Mouse (Mus musculus) lung, embryonic 16.5 days (tissue): ENCODE data around the gene Wdr11. TPM values are rescaled to one million over a fixed set of nuclear protein-coding genes. Genes with fewer than 3 reads are reported as not detected.

Experiments
- ATAC-seq: fragments of 200-750 bp; cut with Nextera tagmentation; 2 replicates; pipeline ENCODE4 v1.8.0; 2017; ENCODE audit warnings: low read depth, mild to moderate bottlenecking, moderate library complexity
- H3K27ac ChIP-seq: fragments of 300-500 bp; sonication (generic); 2 replicates; pipeline ENCODE4 v1.5.1; 2014; ENCODE audit warnings: mild to moderate bottlenecking, control low read depth, low read length
- H3K27me3 ChIP-seq: fragments of 300-500 bp; sonication (generic); 2 replicates; pipeline ENCODE4 v1.6.1; 2014; ENCODE audit warnings: low read depth, low read length, mixed read lengths; ENCODE audit not compliant: control insufficient read depth, insufficient read depth
- H3K36me3 ChIP-seq: fragments of 300-500 bp; sonication (generic); 2 replicates; pipeline ENCODE4 v1.6.1; 2014; ENCODE audit warnings: low read length; ENCODE audit not compliant: control insufficient read depth, insufficient read depth
- H3K4me1 ChIP-seq: fragments of 300-500 bp; sonication (generic); replicated peaks from 2 replicates; pipeline ENCODE4 v1.6.1; 2014; ENCODE audit warnings: low read length, mixed read lengths; ENCODE audit not compliant: control insufficient read depth, insufficient read depth
- H3K4me2 ChIP-seq: fragments of 300-500 bp; sonication (generic); 2 replicates; pipeline ENCODE4 v1.6.1; 2014; ENCODE audit warnings: low read depth, low read length, control low read depth
- H3K4me3 ChIP-seq: fragments of 300-500 bp; sonication (generic); 2 replicates; pipeline ENCODE4 v1.5.1; 2014; ENCODE audit warnings: mild to moderate bottlenecking, low read length, control low read depth
- H3K9ac ChIP-seq: fragments of 300-500 bp; sonication (generic); 2 replicates; pipeline ENCODE4 v1.6.1; 2014; ENCODE audit warnings: low read length, control low read depth
- H3K9me3 ChIP-seq: fragments of 300-500 bp; sonication (generic); 2 replicates; pipeline ENCODE4 v1.6.1; 2016; ENCODE audit warnings: low read length; ENCODE audit not compliant: control insufficient read depth
- WGBS: fragments of 180-500 bp; shearing (Covaris S2); extraction: QIAGEN DNeasy Blood & Tissue Kit; methylation state at CpG from one replicate; pipeline ENCODE4 v1.1.7; 2014; 5-methylcytosine and 5-hydroxymethylcytosine counted together
- polyA plus RNA-seq: library from polyadenylated mRNA; unstranded; fragments of >200 nt; fragmentation: Nextera tagmentation; extraction: Ambion mirVana; gene quantifications from 2 replicates; pipeline ENCODE4 v1.2.1, GENCODE M21; 2015

The Wdr11 gene
- polyA plus RNA-seq, 1 experiment from 2014 or later = 38.4 TPM

- Histone ChIP-seq H3K9ac (no peak overlapping the region), H3K4me2 (no peak overlapping the region), H3K27ac (no peak overlapping the region), H3K9me3 (no peaks in the 10 kb centered on the region), H3K4me3 (no peak overlapping the region), H3K27me3 (no peaks in the 10 kb centered on the region), H3K4me1 (peaks cover 15% of the 10 kb centered on the region), H3K36me3 (no peaks in the 10 kb centered on the region)
- ATAC-seq = peak; percentile 60
- 2% methylated on average over 6 of the region's 6 CpGs for WGBS
Measured at GRCm38 (mm10) chr7:129648938-129649337, 57.3 kb downstream of the Wdr11 start.

- Histone ChIP-seq H3K4me2 (no peak overlapping the region), H3K27me3 (no peaks in the 10 kb centered on the region), H3K4me1 (peaks cover 30% of the 10 kb centered on the region), H3K4me3 (no peak overlapping the region), H3K27ac (no peak overlapping the region), H3K9ac (no peak overlapping the region), H3K9me3 (no peaks in the 10 kb centered on the region), H3K36me3 (no peaks in the 10 kb centered on the region)
- peak; percentile 53; the same call in 1 of the 2 replicates for ATAC-seq
- WGBS = 45% methylated on average over 5 of the region's 5 CpGs
Measured at GRCm38 (mm10) chr7:129650717-129651116, 59.1 kb downstream of the Wdr11 start.

DNA sequence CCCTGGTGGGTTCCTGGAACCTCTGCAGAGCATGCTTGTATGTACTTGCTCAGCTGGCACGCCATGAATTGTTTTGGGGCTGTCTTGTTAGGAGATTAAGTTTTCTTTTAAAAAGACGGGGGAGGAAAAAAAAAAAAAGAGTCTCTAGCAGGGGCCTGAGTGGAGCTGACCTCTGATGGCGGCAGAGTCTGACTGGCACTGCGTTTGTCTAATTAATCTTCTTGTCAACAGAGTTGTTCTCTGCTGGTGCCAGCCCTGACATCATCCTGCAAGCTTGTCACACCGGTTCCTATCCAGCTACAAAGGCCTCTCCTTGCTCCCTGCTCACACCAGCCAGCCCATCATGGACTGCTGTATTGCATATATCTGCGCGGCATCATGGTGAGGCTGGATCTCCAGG, 60.1 kb downstream of the Wdr11 start:
- no peaks in the 10 kb centered on the region for H3K36me3 ChIP-seq
- peaks cover 33% of the 10 kb centered on the region for H3K4me1 ChIP-seq
- WGBS = 30% methylated on average over 7 of the region's 7 CpGs
- peak overlapping the region; percentile 42 for H3K27ac ChIP-seq
- no peaks in the 10 kb centered on the region for H3K27me3 ChIP-seq
- H3K4me3 ChIP-seq = no peak overlapping the region
- no peak for ATAC-seq
- no peak overlapping the region for H3K4me2 ChIP-seq
- H3K9ac ChIP-seq = peak overlapping the region; percentile 16; the same call in 1 of the 2 replicates
- H3K9me3 ChIP-seq = no peaks in the 10 kb centered on the region

GRCm38 (mm10) chr7:129652901-129653460, 61.3 kb downstream of the Wdr11 start:
- Histone ChIP-seq H3K9ac (no peak overlapping the region), H3K36me3 (no peaks in the 10 kb centered on the region), H3K4me1 (peaks cover 33% of the 10 kb centered on the region), H3K4me2 (no peak overlapping the region), H3K4me3 (no peak overlapping the region), H3K27ac (no peak overlapping the region), H3K9me3 (no peaks in the 10 kb centered on the region), H3K27me3 (no peaks in the 10 kb centered on the region)
- ATAC-seq = no peak
- 36% methylated on average over 8 of the region's 9 CpGs for WGBS

- Histone ChIP-seq H3K9ac (no peak overlapping the region), H3K9me3 (no peaks in the 10 kb centered on the region), H3K36me3 (no peaks in the 10 kb centered on the region), H3K4me2 (no peak overlapping the region), H3K4me3 (no peak overlapping the region), H3K27me3 (no peaks in the 10 kb centered on the region), H3K27ac (no peak overlapping the region), H3K4me1 (peaks cover 31% of the 10 kb centered on the region)
- 9% methylated on average over 11 of the region's 11 CpGs for WGBS
- ATAC-seq = peak; percentile 46
Measured at GRCm38 (mm10) chr7:129653791-129654271, 62.2 kb downstream of the Wdr11 start.

- no peak overlapping the region for H3K9ac ChIP-seq
- H3K36me3 ChIP-seq = no peaks in the 10 kb centered on the region
- H3K27me3 ChIP-seq = no peaks in the 10 kb centered on the region
- no peak overlapping the region for H3K4me2 ChIP-seq
- WGBS = 32% methylated on average over 12 of the region's 12 CpGs
- H3K27ac ChIP-seq = peak overlapping the region; percentile 4; the same call in 1 of the 2 replicates
- no peaks in the 10 kb centered on the region for H3K9me3 ChIP-seq
- no peak overlapping the region for H3K4me3 ChIP-seq
- peaks cover 36% of the 10 kb centered on the region for H3K4me1 ChIP-seq
- no peak for ATAC-seq
Measured at GRCm38 (mm10) chr7:129654923-129655322, 63.3 kb downstream of the Wdr11 start.

DNA sequence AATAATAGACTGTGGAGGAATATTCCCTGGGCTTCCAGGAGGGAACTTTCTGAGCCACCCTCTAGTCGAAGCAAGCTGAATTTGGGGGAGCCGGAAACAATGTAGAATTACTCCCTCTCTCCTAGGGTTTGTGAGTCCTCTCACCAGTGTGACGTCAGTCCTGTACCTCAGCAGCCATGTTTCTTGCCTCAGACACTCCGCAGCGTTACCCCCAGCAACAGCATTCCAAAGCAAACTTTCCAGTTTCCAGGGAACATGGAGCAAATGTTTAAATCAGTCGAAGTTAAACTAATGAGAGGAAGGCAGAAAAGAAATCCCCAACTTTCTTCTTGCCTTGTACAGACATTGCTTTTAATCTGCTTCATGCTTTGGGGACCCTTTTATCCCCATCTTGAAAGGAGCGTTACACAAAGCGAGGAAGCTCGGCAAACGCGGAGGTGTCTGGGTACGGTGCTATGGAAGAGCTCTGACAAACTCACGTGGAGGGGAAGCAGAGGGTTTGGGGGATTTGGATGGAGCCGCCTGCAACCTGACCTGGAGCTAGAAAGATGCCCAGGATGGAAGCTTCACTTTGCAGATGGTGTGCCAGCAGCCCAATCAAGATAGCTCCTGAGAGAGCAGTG, 64.1 kb downstream of the Wdr11 start:
- ATAC-seq = no peak
- H3K27ac ChIP-seq = no peak overlapping the region
- H3K36me3 ChIP-seq = no peaks in the 10 kb centered on the region
- peaks cover 36% of the 10 kb centered on the region for H3K4me1 ChIP-seq
- WGBS = 70% methylated on average over 14 of the region's 14 CpGs
- H3K27me3 ChIP-seq = no peaks in the 10 kb centered on the region
- H3K4me2 ChIP-seq = no peak overlapping the region
- H3K9ac ChIP-seq = no peak overlapping the region
- H3K4me3 ChIP-seq = no peak overlapping the region
- H3K9me3 ChIP-seq = no peaks in the 10 kb centered on the region

GRCm38 (mm10) chr7:129657867-129658266, 66.2 kb downstream of the Wdr11 start:
- Histone ChIP-seq H3K27ac (peak overlapping the region; percentile 78), H3K9me3 (no peaks in the 10 kb centered on the region), H3K4me1 (peaks cover 34% of the 10 kb centered on the region), H3K27me3 (no peaks in the 10 kb centered on the region), H3K4me2 (no peak overlapping the region), H3K36me3 (no peaks in the 10 kb centered on the region), H3K9ac (no peak overlapping the region), H3K4me3 (no peak overlapping the region)
- no peak for ATAC-seq
- 57% methylated on average over 8 of the region's 8 CpGs for WGBS

DNA sequence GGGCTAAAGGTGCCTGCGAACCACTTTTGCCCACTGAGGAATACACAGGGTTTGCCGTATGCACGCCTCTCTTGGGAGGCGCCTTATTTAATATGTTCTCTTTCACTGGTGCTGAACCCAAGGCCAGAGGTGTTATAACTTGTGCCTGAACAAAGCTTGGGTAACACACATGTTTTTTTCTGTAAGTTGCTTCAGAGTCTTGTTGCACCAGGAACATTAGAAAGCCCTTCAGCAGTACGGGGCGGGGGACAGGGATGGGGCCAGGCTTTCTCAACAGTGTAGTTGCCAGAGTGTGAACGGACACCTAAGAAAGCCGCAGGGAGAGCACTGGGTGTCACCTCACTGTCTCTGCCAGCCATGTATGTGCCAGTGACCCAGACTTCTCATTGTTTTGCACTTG, 68.1 kb downstream of the Wdr11 start:
- peak overlapping the region; percentile 34 for H3K9ac ChIP-seq
- H3K4me3 ChIP-seq = no peak overlapping the region
- no peak for ATAC-seq
- H3K4me2 ChIP-seq = no peak overlapping the region
- H3K4me1 ChIP-seq = peaks cover 42% of the 10 kb centered on the region
- 78% methylated on average over 8 of the region's 8 CpGs for WGBS
- H3K27me3 ChIP-seq = no peaks in the 10 kb centered on the region
- H3K9me3 ChIP-seq = no peaks in the 10 kb centered on the region
- H3K36me3 ChIP-seq = no peaks in the 10 kb centered on the region
- peak overlapping the region; percentile 78 for H3K27ac ChIP-seq
